ENCODE assay signal across 14 mouse cellular contexts in genomic region chr12:16320536-16321402, GRCm38 (mm10).
DNase-seq lines count a peak whose midpoint lies in the region; ATAC-seq lines count a peak whose summit lies in the region.
"Had no signal": no experiment of that assay in that cellular context is flagged by ENCODE, and none has a peak within 500 bp of the region (broad histone marks: within the 10 kb centered on the region; RNA-seq: fewer than 3 reads in every experiment).

No protein-coding gene starts in this region.

- no peak for ATAC-seq in kidney, embryonic 15.5 days (replicated peaks; ENCODE audit: low FRiP score)
- ATAC-seq: Patski had no signal

- H3K4me3 ChIP-seq in kidney, embryonic 15.5 days (replicated peaks) = no peak overlapping the region
- H3K4me3 ChIP-seq: forebrain, embryonic 10.5 days; stomach, embryonic 15.5 days had no signal

- no peak overlapping the region for H3K9ac ChIP-seq in kidney, embryonic 15.5 days
- H3K9ac ChIP-seq: liver, embryonic 14.5 days; stomach, embryonic 15.5 days had no signal

- H3K4me2 ChIP-seq in kidney, embryonic 15.5 days = no peak overlapping the region
- H3K4me2 ChIP-seq: heart, embryonic 11.5 days; stomach, embryonic 15.5 days had no signal

- H3K27ac ChIP-seq in kidney, embryonic 15.5 days = no peak overlapping the region
- H3K27ac ChIP-seq: forebrain, embryonic 10.5 days; liver, embryonic 14.5 days; stomach, embryonic 15.5 days had no signal

- DNase-seq in kidney, adult 11 months = peak; percentile 3
- DNase-seq in 3T3-L1 (ENCODE audit: low read depth, low spot score) (peak; percentile 31), adipocyte (ENCODE audit: low spot score) (peak; percentile 39)
- peak; percentile 10 for DNase-seq in mesoderm, embryonic 11.5 days (ENCODE audit: low read depth, low spot score)
- DNase-seq in urinary bladder, postnatal 4 days (ENCODE audit: low spot score in 2 of 2) = no peak
- no peak for DNase-seq in cerebellum, adult 11 months
- DNase-seq: adrenal gland, adult 2 months; thymus, postnatal 14 days had no signal

- no peaks in the 10 kb centered on the region for H3K36me3 ChIP-seq in kidney, embryonic 15.5 days
- H3K36me3 ChIP-seq: forebrain, embryonic 10.5 days; stomach, embryonic 15.5 days had no signal

- no peaks in the 10 kb centered on the region for H3K9me3 ChIP-seq in kidney, embryonic 15.5 days (replicated peaks)
- H3K9me3 ChIP-seq: forebrain, embryonic 10.5 days; stomach, embryonic 15.5 days had no signal

- WGBS in kidney, embryonic 15.5 days = 52% methylated on average over 9 of the region's 9 CpGs

- H3K27me3 ChIP-seq in kidney, embryonic 15.5 days = no peaks in the 10 kb centered on the region
- H3K27me3 ChIP-seq: Patski; stomach, embryonic 15.5 days had no signal

- H3K4me1 ChIP-seq in kidney, embryonic 15.5 days = no peaks in the 10 kb centered on the region
- H3K4me1 ChIP-seq: forebrain, embryonic 10.5 days; stomach, embryonic 15.5 days had no signal

Comparison
In these comparisons a context has a peak if more than half of its experiments do, and no peak if none do; other contexts are left out.
1. DNase-seq: peak in kidney, adult 11 months (single experiment), 3T3-L1 (single experiment), adipocyte (single experiment) and mesoderm, embryonic 11.5 days (single experiment); none in urinary bladder, postnatal 4 days (0 of 2) and cerebellum, adult 11 months (single experiment).